Mouse (Mus musculus): ENCODE results near the gene Lrriq4. TPM values are rescaled to one million over a fixed set of nuclear protein-coding genes. Genes with fewer than 3 reads are reported as not detected.

Lrriq4 gene
- not detected for polyA plus RNA-seq (2014; fragmentation: Illumina TruSeq; extraction: RNeasy Lipid Tissue Mini Kit (QIAGEN cat#74804); ENCODE audit: low read depth, low replicate concordance)

GRCm38 (mm10) chr3:30644207-30644606, at the start of gene Lrriq4:
Gene Lrriq4 (plus strand): TSS chr3:30644507.

GRCm38 (mm10) chr3:30599711-30600545, 44.4 kb upstream of the Lrriq4 start, which contains the start of gene Actrt3:
Gene Actrt3 (minus strand): TSS chr3:30599939.

GRCm38 (mm10) chr3:30602065-30602739, 42.1 kb upstream of the Lrriq4 start, which contains the start of gene Mynn:
Gene Mynn (plus strand): TSS chr3:30602065.

GRCm38 (mm10) chr3:30647440-30648090, 3.3 kb downstream of the Lrriq4 start, which contains the start of gene Lrrc34:
Gene Lrrc34 (minus strand): TSS chr3:30647869.

GRCm38 (mm10) chr3:30699711-30700505, 55.6 kb downstream of the Lrriq4 start, which contains the start of gene Lrrc31:
Gene Lrrc31 (minus strand): TSS chr3:30699843.

Other genes starting within 250 kb of the Lrriq4 start
- 0.93 TPM for gene Mecom, start 96.5 kb upstream of the Lrriq4 start, polyA plus RNA-seq (2014; fragmentation: Illumina TruSeq; extraction: RNeasy Lipid Tissue Mini Kit (QIAGEN cat#74804); ENCODE audit: low read depth, low replicate concordance)
- gene Actrt3, start 44.6 kb upstream of the Lrriq4 start, polyA plus RNA-seq (2014; fragmentation: Illumina TruSeq; extraction: RNeasy Lipid Tissue Mini Kit (QIAGEN cat#74804); ENCODE audit: low read depth, low replicate concordance), result not detected
- gene Mynn, start 42.4 kb upstream of the Lrriq4 start, polyA plus RNA-seq (2014; fragmentation: Illumina TruSeq; extraction: RNeasy Lipid Tissue Mini Kit (QIAGEN cat#74804); ENCODE audit: low read depth, low replicate concordance), result 17.5 TPM
- gene Lrrc34, start 3.4 kb downstream of the Lrriq4 start, polyA plus RNA-seq (2014; fragmentation: Illumina TruSeq; extraction: RNeasy Lipid Tissue Mini Kit (QIAGEN cat#74804); ENCODE audit: low read depth, low replicate concordance), result not detected
- gene Lrrc31, start 55.3 kb downstream of the Lrriq4 start, polyA plus RNA-seq (2014; fragmentation: Illumina TruSeq; extraction: RNeasy Lipid Tissue Mini Kit (QIAGEN cat#74804); ENCODE audit: low read depth, low replicate concordance), result not detected
- gene Samd7, start 101.8 kb downstream of the Lrriq4 start, polyA plus RNA-seq (2014; fragmentation: Illumina TruSeq; extraction: RNeasy Lipid Tissue Mini Kit (QIAGEN cat#74804); ENCODE audit: low read depth, low replicate concordance), result not detected
- gene Sec62, start 148.4 kb downstream of the Lrriq4 start, polyA plus RNA-seq (2014; fragmentation: Illumina TruSeq; extraction: RNeasy Lipid Tissue Mini Kit (QIAGEN cat#74804); ENCODE audit: low read depth, low replicate concordance), result 166 TPM
- gene Gpr160, start 211.4 kb downstream of the Lrriq4 start, polyA plus RNA-seq (2014; fragmentation: Illumina TruSeq; extraction: RNeasy Lipid Tissue Mini Kit (QIAGEN cat#74804); ENCODE audit: low read depth, low replicate concordance), result 1.1 TPM

All from liver, adult 10 weeks (tissue).